Mouse (Mus musculus): ENCODE measurements at regions not wholly inside any gene's neighbourhood (a gene's known extent, or its start where the extent isn't known, plus 50 kb on each side); places are given as distances from the start of the nearest gene placed in this dataset.

DNA sequence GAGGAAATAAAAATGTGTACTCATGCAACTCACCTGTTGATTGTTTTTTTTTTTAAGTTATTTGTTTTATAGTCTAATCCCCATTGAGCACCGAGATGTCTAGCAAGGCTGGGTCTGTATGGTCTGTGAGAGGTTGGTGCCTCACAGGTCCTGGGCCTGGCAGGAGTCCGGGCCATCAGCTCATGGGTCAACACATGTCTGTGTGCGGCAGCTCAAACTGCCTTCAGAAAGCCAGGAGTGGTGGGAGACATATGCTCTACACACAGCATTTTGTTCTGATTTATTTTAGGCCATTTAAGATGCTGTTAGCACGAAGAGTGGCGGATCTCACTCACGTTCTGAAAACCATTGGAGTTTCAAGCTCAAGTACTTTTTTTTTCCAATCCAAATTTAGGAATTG is 74.6 kb upstream of the Wnt7b start:
- no peaks in the 10 kb centered on the region for H3K9me3 ChIP-seq (ENCODE audit: control insufficient read depth, low read length)
- 75% methylated on average over 6 of the region's 6 CpGs for WGBS
- no peak overlapping the region for H3K27ac ChIP-seq (ENCODE audit: low read depth, low read length)
- DNase-seq (ENCODE audit: low spot score) (no peak), ATAC-seq (replicated peaks; ENCODE audit: low FRiP score) (no peak)
- H3K27me3 ChIP-seq (ENCODE audit: control insufficient read depth, insufficient read depth, low read length): peaks cover 84% of the 10 kb centered on the region
- H3K36me3 ChIP-seq (ENCODE audit: control insufficient read depth, insufficient read depth, low read length): no peaks in the 10 kb centered on the region
- H3K9ac ChIP-seq (ENCODE audit: low read length): no peak overlapping the region
- H3K4me3 ChIP-seq (ENCODE audit: low read depth, low read length): no peak overlapping the region
- H3K4me2 ChIP-seq (ENCODE audit: low read depth, low read length, severe bottlenecking): no peak overlapping the region
- H3K4me1 ChIP-seq (replicated peaks; ENCODE audit: control insufficient read depth, insufficient read depth, low read length): peaks cover 13% of the 10 kb centered on the region; the same call in 1 of the 2 replicates

- no peak for ATAC-seq (replicated peaks; ENCODE audit: low FRiP score)
- DNase-seq (ENCODE audit: low spot score): peak; percentile 22
- WGBS: 72% methylated on average over 8 of the region's 8 CpGs
- Histone ChIP-seq H3K4me3 (ENCODE audit: low read depth, low read length) (no peak overlapping the region), H3K4me2 (ENCODE audit: low read depth, low read length, severe bottlenecking) (no peak overlapping the region), H3K9me3 (ENCODE audit: control insufficient read depth, low read length) (no peaks in the 10 kb centered on the region), H3K9ac (ENCODE audit: low read length) (no peak overlapping the region), H3K27ac (ENCODE audit: low read depth, low read length) (no peak overlapping the region), H3K36me3 (ENCODE audit: control insufficient read depth, insufficient read depth, low read length) (no peaks in the 10 kb centered on the region), H3K27me3 (ENCODE audit: control insufficient read depth, insufficient read depth, low read length) (peaks cover 87% of the 10 kb centered on the region), H3K4me1 (replicated peaks; ENCODE audit: control insufficient read depth, insufficient read depth, low read length) (peaks cover 13% of the 10 kb centered on the region; the same call in 1 of the 2 replicates)
These were observed 75.2 kb upstream of the Wnt7b start for GRCm38 (mm10) chr15:85657441-85657989.

- Histone ChIP-seq H3K4me3 (ENCODE audit: low read depth, low read length) (no peak overlapping the region), H3K9ac (ENCODE audit: low read length) (no peak overlapping the region), H3K4me1 (replicated peaks; ENCODE audit: control insufficient read depth, insufficient read depth, low read length) (peaks cover 12% of the 10 kb centered on the region; the same call in 1 of the 2 replicates), H3K27ac (ENCODE audit: low read depth, low read length) (no peak overlapping the region), H3K4me2 (ENCODE audit: low read depth, low read length, severe bottlenecking) (no peak overlapping the region), H3K9me3 (ENCODE audit: control insufficient read depth, low read length) (no peaks in the 10 kb centered on the region), H3K36me3 (ENCODE audit: control insufficient read depth, insufficient read depth, low read length) (no peaks in the 10 kb centered on the region), H3K27me3 (ENCODE audit: control insufficient read depth, insufficient read depth, low read length) (peaks cover 94% of the 10 kb centered on the region)
- 80% methylated on average over 14 of the region's 14 CpGs for WGBS
- no peak for ATAC-seq (replicated peaks; ENCODE audit: low FRiP score)
- no peak for DNase-seq (ENCODE audit: low spot score)
These were observed 76.0 kb upstream of the Wnt7b start for GRCm38 (mm10) chr15:85658101-85658885.

GRCm38 (mm10) chr15:85660528-85661392 is 74.0 kb upstream of the Ppara start:
- H3K4me1 ChIP-seq (replicated peaks; ENCODE audit: control insufficient read depth, insufficient read depth, low read length): peaks cover 3% of the 10 kb centered on the region; the same call in 1 of the 2 replicates
- H3K9ac ChIP-seq (ENCODE audit: low read length): no peak overlapping the region
- ATAC-seq (replicated peaks; ENCODE audit: low FRiP score) (no peak), DNase-seq (ENCODE audit: low spot score) (no peak)
- 5% methylated on average over 45 of the region's 45 CpGs for WGBS
- no peak overlapping the region for H3K4me2 ChIP-seq (ENCODE audit: low read depth, low read length, severe bottlenecking)
- no peaks in the 10 kb centered on the region for H3K9me3 ChIP-seq (ENCODE audit: control insufficient read depth, low read length)
- H3K27ac ChIP-seq (ENCODE audit: low read depth, low read length): no peak overlapping the region
- peaks cover 89% of the 10 kb centered on the region for H3K27me3 ChIP-seq (ENCODE audit: control insufficient read depth, insufficient read depth, low read length)
- H3K36me3 ChIP-seq (ENCODE audit: control insufficient read depth, insufficient read depth, low read length): no peaks in the 10 kb centered on the region
- H3K4me3 ChIP-seq (ENCODE audit: low read depth, low read length): no peak overlapping the region

GRCm38 (mm10) chr15:85661393-85661690 is 73.4 kb upstream of the Ppara start:
- H3K4me1 ChIP-seq (replicated peaks; ENCODE audit: control insufficient read depth, insufficient read depth, low read length): peaks cover 3% of the 10 kb centered on the region; the same call in 1 of the 2 replicates
- no peaks in the 10 kb centered on the region for H3K9me3 ChIP-seq (ENCODE audit: control insufficient read depth, low read length)
- no peak overlapping the region for H3K9ac ChIP-seq (ENCODE audit: low read length)
- no peak overlapping the region for H3K27ac ChIP-seq (ENCODE audit: low read depth, low read length)
- no peak overlapping the region for H3K4me2 ChIP-seq (ENCODE audit: low read depth, low read length, severe bottlenecking)
- ATAC-seq (replicated peaks; ENCODE audit: low FRiP score) (no peak), DNase-seq (ENCODE audit: low spot score) (no peak)
- H3K4me3 ChIP-seq (ENCODE audit: low read depth, low read length): no peak overlapping the region
- 70% methylated on average over 2 of the region's 2 CpGs for WGBS
- H3K36me3 ChIP-seq (ENCODE audit: control insufficient read depth, insufficient read depth, low read length): no peaks in the 10 kb centered on the region
- peaks cover 84% of the 10 kb centered on the region for H3K27me3 ChIP-seq (ENCODE audit: control insufficient read depth, insufficient read depth, low read length)

- ATAC-seq (replicated peaks; ENCODE audit: low FRiP score): no peak
- Histone ChIP-seq H3K27me3 (ENCODE audit: control insufficient read depth, insufficient read depth, low read length) (peaks cover 85% of the 10 kb centered on the region), H3K4me1 (replicated peaks; ENCODE audit: control insufficient read depth, insufficient read depth, low read length) (peaks cover 3% of the 10 kb centered on the region; the same call in 1 of the 2 replicates), H3K4me3 (ENCODE audit: low read depth, low read length) (no peak overlapping the region), H3K9me3 (ENCODE audit: control insufficient read depth, low read length) (no peaks in the 10 kb centered on the region), H3K36me3 (ENCODE audit: control insufficient read depth, insufficient read depth, low read length) (no peaks in the 10 kb centered on the region), H3K9ac (ENCODE audit: low read length) (no peak overlapping the region), H3K4me2 (ENCODE audit: low read depth, low read length, severe bottlenecking) (no peak overlapping the region), H3K27ac (ENCODE audit: low read depth, low read length) (no peak overlapping the region)
- no peak for DNase-seq (ENCODE audit: low spot score)
- 82% methylated on average over 5 of the region's 5 CpGs for WGBS
These were observed 73.0 kb upstream of the Ppara start for GRCm38 (mm10) chr15:85661771-85662170.

GRCm38 (mm10) chr15:85662271-85662670 is 72.5 kb upstream of the Ppara start:
- Histone ChIP-seq H3K27me3 (ENCODE audit: control insufficient read depth, insufficient read depth, low read length) (peaks cover 82% of the 10 kb centered on the region), H3K9ac (ENCODE audit: low read length) (no peak overlapping the region), H3K4me1 (replicated peaks; ENCODE audit: control insufficient read depth, insufficient read depth, low read length) (peaks cover 3% of the 10 kb centered on the region; the same call in 1 of the 2 replicates), H3K4me2 (ENCODE audit: low read depth, low read length, severe bottlenecking) (no peak overlapping the region), H3K27ac (ENCODE audit: low read depth, low read length) (no peak overlapping the region), H3K4me3 (ENCODE audit: low read depth, low read length) (no peak overlapping the region), H3K36me3 (ENCODE audit: control insufficient read depth, insufficient read depth, low read length) (no peaks in the 10 kb centered on the region), H3K9me3 (ENCODE audit: control insufficient read depth, low read length) (no peaks in the 10 kb centered on the region)
- DNase-seq (ENCODE audit: low spot score) (no peak), ATAC-seq (replicated peaks; ENCODE audit: low FRiP score) (no peak)
- 85% methylated on average over 8 of the region's 8 CpGs for WGBS

DNA sequence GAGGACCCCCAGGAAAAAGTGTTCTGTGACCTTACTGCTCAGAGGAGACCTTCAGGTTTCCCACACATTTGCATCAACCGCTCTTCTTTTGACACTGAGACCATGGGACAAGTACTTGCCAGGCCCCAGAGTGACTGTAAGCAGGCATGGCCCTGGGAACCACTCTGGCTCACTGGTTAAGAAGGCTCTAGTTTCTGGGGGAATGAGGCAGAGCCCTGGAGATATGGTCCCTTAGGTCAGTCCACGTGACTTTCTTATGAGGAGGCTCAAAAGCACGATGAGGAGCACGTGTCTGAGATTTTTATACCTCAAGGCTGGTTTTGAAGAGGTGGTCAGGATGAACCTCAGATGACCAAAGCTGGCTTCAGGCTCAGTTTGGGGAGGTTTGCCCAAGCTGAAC is 72.1 kb upstream of the Ppara start:
- no peaks in the 10 kb centered on the region for H3K9me3 ChIP-seq (ENCODE audit: control insufficient read depth, low read length)
- H3K9ac ChIP-seq (ENCODE audit: low read length): no peak overlapping the region
- H3K27me3 ChIP-seq (ENCODE audit: control insufficient read depth, insufficient read depth, low read length): peaks cover 82% of the 10 kb centered on the region
- H3K4me2 ChIP-seq (ENCODE audit: low read depth, low read length, severe bottlenecking): no peak overlapping the region
- H3K36me3 ChIP-seq (ENCODE audit: control insufficient read depth, insufficient read depth, low read length): no peaks in the 10 kb centered on the region
- H3K4me3 ChIP-seq (ENCODE audit: low read depth, low read length): no peak overlapping the region
- ATAC-seq (replicated peaks; ENCODE audit: low FRiP score) (no peak), DNase-seq (ENCODE audit: low spot score) (no peak)
- no peak overlapping the region for H3K27ac ChIP-seq (ENCODE audit: low read depth, low read length)
- 83% methylated on average over 4 of the region's 4 CpGs for WGBS
- H3K4me1 ChIP-seq (replicated peaks; ENCODE audit: control insufficient read depth, insufficient read depth, low read length): peaks cover 3% of the 10 kb centered on the region; the same call in 1 of the 2 replicates
